Mouse (Mus musculus): ENCODE results near the gene Fndc3b. TPM values are rescaled to one million over a fixed set of nuclear protein-coding genes. Genes with fewer than 3 reads are reported as not detected.
A peak's percentile ranks its signal among the peaks of the same experiment; 100 is the strongest.

Gene Fndc3b
- polyA plus RNA-seq, 1 experiment: 7.1 TPM

DNA sequence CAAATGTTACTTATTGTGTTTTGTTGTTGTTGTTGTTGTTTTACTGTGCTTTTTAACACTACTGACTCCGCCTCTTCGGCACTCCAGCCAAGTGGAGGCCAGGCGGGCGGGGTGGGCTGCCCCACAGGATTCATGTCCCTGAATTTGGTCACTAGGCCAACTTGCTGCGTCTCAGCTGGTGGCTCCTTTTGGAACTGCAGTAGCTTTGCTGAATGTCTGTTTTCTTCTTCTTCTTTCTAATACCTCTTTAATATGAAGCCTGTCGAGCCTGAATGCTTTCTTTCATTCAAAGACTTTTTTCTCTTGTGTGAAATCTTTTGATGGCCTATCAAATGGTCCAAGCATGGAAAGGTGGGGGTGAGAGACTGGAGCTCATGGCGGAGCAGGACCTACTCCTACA lies 235.2 kb downstream of the Fndc3b start:
- TF ChIP-seq CTCF (IDR thresholded peaks at IDR 0.05; ENCODE audit: extremely low read depth, insufficient read depth, low read length) (no peak), POLR2A (IDR thresholded peaks at IDR 0.05; ENCODE audit: extremely low read depth, insufficient read depth, low read length) (no peak)
- no peak overlapping the region for H3K4me3 ChIP-seq (ENCODE audit: insufficient read depth, low read length)
- H3K27ac ChIP-seq (ENCODE audit: insufficient read depth, low read length): no peak overlapping the region

DNA sequence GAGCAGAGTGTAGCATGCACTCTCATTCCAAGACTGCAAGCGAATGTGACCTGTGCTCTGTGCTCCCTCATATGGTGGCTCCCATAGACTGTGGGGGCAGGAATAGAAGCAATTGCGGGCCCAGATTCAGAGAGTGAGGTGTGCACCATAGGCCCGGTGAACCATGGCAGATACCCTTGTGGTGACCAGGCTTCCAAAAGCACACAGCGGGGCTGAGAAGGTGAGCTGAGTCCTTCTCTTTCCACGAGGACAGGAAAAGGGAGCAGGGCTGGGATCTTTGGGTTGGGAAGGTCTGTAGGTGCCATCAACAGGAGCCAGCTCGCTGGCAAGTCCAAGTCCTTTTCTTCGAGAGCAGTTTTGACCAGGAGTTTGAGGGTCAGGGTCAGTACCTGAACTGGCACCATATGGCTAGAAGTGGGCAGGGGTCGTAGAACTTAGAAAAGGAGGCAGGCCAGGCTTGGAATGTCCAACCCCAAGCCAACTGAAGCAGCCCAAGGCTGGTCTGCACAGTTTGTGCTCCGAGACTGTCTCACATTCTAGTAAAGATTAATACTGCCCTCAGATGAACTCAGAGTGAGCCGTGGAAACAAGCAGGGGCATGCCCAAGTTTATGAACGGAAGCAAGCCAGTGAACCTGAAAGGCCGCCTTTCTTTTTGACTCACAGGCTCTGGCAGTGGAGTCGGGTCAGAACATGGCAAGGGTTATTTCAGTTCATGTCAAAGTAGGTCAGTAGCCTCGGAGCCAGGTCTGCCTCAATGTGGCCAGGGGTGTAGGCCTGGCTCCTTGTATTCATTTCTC lies 237.1 kb downstream of the Fndc3b start:
- no peak for TF ChIP-seq CTCF (IDR thresholded peaks at IDR 0.05; ENCODE audit: extremely low read depth, insufficient read depth, low read length)
- no peak for TF ChIP-seq POLR2A (IDR thresholded peaks at IDR 0.05; ENCODE audit: extremely low read depth, insufficient read depth, low read length)
- H3K4me1 ChIP-seq (ENCODE audit: control insufficient read depth, insufficient read depth, low read length): peaks cover 2% of the 10 kb centered on the region
- no peak overlapping the region for H3K27ac ChIP-seq (ENCODE audit: insufficient read depth, low read length)
- H3K4me3 ChIP-seq (ENCODE audit: insufficient read depth, low read length): no peak overlapping the region

More for the DNA sequence above, 235.2 kb downstream of the Fndc3b start:
- peaks cover 4% of the 10 kb centered on the region for H3K4me1 ChIP-seq (ENCODE audit: control insufficient read depth, insufficient read depth, low read length)

DNA sequence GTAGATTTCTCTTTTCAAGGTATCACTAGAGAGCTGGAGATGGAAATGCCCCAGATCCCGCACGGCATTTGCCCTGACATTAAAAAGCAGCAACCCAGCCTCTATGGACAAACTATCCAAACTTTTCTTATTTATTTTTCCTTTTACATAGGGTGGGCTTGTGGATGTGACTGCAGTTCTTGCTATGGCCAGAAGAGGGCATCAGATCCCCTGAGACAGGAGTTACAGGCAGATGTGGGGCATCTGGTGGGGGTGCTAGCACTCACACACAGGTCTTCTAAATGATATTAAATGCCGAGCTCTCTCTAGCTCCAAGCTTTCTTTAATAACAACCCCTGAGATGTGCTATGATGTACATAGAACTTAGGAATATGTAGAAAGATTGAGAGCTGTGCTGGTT lies 238.3 kb downstream of the Fndc3b start:
- no peak for TF ChIP-seq POLR2A (IDR thresholded peaks at IDR 0.05; ENCODE audit: extremely low read depth, insufficient read depth, low read length)
- TF ChIP-seq CTCF (IDR thresholded peaks at IDR 0.05; ENCODE audit: extremely low read depth, insufficient read depth, low read length): peak; percentile 6; the same call in 1 of the 2 replicates
- H3K27ac ChIP-seq (ENCODE audit: insufficient read depth, low read length): no peak overlapping the region
- H3K4me1 ChIP-seq (ENCODE audit: control insufficient read depth, insufficient read depth, low read length): no peaks in the 10 kb centered on the region
- no peak overlapping the region for H3K4me3 ChIP-seq (ENCODE audit: insufficient read depth, low read length)

DNA sequence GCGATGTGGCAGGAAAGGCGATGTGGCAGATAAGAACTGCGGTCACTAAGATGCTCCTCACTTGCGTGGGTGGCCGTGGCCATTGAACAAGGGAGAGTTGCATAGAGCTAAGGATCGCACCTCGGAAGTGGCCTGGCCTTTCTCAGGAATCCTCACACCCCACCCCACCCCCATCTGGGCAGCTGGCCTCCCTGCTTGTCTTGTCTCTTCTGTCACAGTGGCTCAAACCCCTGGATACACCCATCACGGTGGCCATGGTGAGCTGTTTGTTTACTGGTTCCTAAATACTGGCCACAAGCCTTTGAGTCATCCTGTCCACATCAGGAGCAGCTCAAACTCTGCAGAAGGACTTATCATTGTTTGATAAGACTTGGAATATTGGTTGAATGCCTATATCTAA lies 240.3 kb downstream of the Fndc3b start:
- Histone ChIP-seq H3K4me3 (ENCODE audit: insufficient read depth, low read length) (no peak overlapping the region), H3K4me1 (ENCODE audit: control insufficient read depth, insufficient read depth, low read length) (no peaks in the 10 kb centered on the region), H3K27ac (ENCODE audit: insufficient read depth, low read length) (no peak overlapping the region)
- TF ChIP-seq CTCF (IDR thresholded peaks at IDR 0.05; ENCODE audit: extremely low read depth, insufficient read depth, low read length) (no peak), POLR2A (IDR thresholded peaks at IDR 0.05; ENCODE audit: extremely low read depth, insufficient read depth, low read length) (no peak)

DNA sequence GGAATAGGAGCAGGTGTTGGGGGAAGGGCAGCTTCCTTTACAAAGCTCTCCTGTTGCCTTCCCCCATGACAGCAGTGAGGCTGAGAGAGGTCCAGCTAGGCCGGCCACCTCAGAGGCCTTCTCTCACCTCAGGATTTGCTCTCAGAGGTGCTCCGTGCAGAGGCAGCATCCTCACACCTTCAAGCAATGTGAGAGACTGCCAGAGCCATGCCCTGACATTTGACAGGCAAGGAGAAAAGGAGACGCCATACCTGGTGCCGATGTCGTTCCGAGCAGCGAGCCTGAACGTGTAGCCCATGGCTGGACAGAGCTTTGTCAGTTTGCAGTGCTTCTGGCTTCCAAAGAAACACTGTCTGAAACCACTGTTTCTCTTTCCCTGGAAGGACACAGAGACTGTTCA lies 241.1 kb downstream of the Fndc3b start:
- no peak overlapping the region for H3K27ac ChIP-seq (ENCODE audit: insufficient read depth, low read length)
- TF ChIP-seq POLR2A (IDR thresholded peaks at IDR 0.05; ENCODE audit: extremely low read depth, insufficient read depth, low read length): no peak
- no peak for TF ChIP-seq CTCF (IDR thresholded peaks at IDR 0.05; ENCODE audit: extremely low read depth, insufficient read depth, low read length)
- H3K4me1 ChIP-seq (ENCODE audit: control insufficient read depth, insufficient read depth, low read length): no peaks in the 10 kb centered on the region
- no peak overlapping the region for H3K4me3 ChIP-seq (ENCODE audit: insufficient read depth, low read length)

DNA sequence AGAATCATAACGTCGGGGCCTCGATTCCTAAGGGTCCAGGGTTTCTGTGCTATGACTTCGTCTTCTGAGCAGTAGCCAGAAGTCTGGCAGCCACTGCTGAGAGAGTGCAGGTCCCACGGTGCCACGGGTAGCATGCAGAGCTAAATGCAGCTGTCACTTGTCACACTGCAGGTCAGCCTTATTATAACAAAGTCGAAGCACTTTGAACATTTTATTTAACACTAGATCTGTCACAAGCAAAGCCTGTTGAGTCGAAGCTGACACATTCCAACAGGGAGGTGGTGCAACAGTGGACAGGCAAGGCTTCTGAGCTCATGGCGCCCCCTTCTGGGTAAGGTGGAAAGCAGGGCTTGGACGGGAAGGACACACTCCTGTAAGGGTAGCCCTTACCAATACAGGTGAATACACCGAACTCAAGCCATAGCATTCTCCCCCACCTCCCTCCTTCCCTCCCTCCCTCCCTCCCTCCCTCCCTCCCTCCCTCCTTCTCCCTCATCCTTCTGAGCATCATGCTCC lies 243.5 kb downstream of the Fndc3b start:
- peak; percentile 31 for TF ChIP-seq CTCF (IDR thresholded peaks at IDR 0.05; ENCODE audit: extremely low read depth, insufficient read depth, low read length)
- no peak for TF ChIP-seq POLR2A (IDR thresholded peaks at IDR 0.05; ENCODE audit: extremely low read depth, insufficient read depth, low read length)
- Histone ChIP-seq H3K4me1 (ENCODE audit: control insufficient read depth, insufficient read depth, low read length) (no peaks in the 10 kb centered on the region), H3K4me3 (ENCODE audit: insufficient read depth, low read length) (no peak overlapping the region)

DNA sequence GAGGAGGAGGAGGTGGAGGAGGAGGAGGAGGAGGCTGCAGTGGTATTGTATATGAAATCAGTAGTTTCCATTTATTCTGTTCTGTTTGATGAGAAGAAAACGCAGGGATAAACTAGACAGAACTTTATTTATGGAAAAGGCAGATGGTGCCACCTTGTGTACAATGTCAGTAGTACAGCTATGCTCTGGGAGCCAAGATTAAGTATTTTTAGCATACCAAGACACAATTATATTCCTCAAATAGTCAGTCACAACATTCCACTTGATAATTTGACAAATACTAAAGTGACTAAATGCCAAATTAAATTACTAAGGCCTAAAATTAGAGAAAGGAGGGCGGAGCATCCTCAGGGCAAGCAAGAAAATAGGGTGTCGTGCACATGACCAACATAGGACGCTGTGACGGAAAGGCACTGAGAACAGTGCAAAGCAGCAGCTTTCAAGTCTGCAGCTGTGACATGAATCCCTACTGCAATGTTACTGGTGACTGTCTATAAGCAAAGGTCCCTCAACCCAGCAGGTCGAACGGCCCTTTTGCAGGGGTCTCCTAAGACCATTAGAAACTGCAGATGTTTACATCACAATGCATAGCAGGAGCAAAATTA lies 244.7 kb downstream of the Fndc3b start:
- Histone ChIP-seq H3K27ac (ENCODE audit: insufficient read depth, low read length) (no peak overlapping the region), H3K4me1 (ENCODE audit: control insufficient read depth, insufficient read depth, low read length) (no peaks in the 10 kb centered on the region), H3K4me3 (ENCODE audit: insufficient read depth, low read length) (no peak overlapping the region)
- TF ChIP-seq POLR2A (IDR thresholded peaks at IDR 0.05; ENCODE audit: extremely low read depth, insufficient read depth, low read length): no peak
- TF ChIP-seq CTCF (IDR thresholded peaks at IDR 0.05; ENCODE audit: extremely low read depth, insufficient read depth, low read length): 0 out of 2 replicates have a peak, but pooled peaks have one; percentile 3

More for the DNA sequence above, 243.5 kb downstream of the Fndc3b start:
- H3K27ac ChIP-seq (ENCODE audit: insufficient read depth, low read length): no peak overlapping the region

DNA sequence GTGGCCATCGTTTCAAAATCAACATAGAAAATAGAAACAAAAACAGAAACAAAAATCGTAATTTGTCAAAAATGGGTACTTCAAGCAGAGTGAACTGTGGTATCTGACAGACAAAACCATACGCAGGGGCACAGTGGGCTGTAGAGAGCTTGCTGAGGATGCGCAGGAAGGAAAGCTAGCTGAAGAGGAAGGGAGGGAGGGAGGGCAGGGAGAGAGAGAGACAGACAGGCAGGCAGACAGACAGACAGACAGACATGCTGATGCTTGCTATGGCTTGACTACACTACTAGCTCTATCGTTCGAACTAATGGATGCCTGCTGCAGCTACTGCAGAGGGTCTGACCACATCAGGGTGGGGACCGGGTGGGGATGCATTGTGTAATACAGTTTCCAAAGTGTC lies 247.7 kb downstream of the Fndc3b start:
- Histone ChIP-seq H3K4me1 (ENCODE audit: control insufficient read depth, insufficient read depth, low read length) (no peaks in the 10 kb centered on the region), H3K27ac (ENCODE audit: insufficient read depth, low read length) (no peak overlapping the region), H3K4me3 (ENCODE audit: insufficient read depth, low read length) (no peak overlapping the region)
- TF ChIP-seq CTCF (IDR thresholded peaks at IDR 0.05; ENCODE audit: extremely low read depth, insufficient read depth, low read length) (no peak), POLR2A (IDR thresholded peaks at IDR 0.05; ENCODE audit: extremely low read depth, insufficient read depth, low read length) (no peak)

DNA sequence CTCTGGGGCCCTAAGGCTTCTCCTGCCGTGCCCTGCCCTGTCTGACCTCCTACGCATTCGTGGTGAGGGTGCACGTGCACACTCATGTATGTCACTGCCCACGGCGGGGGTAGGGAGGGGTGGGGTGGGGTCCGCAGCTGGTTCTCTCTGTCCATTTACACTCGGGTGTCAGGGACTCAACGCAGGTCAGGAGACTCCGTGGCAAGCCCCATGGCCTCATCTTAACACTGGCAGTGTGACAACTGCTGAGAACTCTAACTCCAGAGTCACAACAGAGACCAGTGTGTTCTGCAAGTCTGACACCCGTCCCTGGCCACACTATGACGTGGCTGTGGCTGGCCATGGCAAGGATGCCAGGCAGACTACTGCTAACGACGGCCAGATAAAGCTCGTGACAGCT lies 248.2 kb downstream of the Fndc3b start:
- H3K27ac ChIP-seq (ENCODE audit: insufficient read depth, low read length): no peak overlapping the region
- TF ChIP-seq POLR2A (IDR thresholded peaks at IDR 0.05; ENCODE audit: extremely low read depth, insufficient read depth, low read length) (no peak), CTCF (IDR thresholded peaks at IDR 0.05; ENCODE audit: extremely low read depth, insufficient read depth, low read length) (no peak)

More for the DNA sequence above, 248.2 kb downstream of the Fndc3b start:
- H3K4me1 ChIP-seq (ENCODE audit: control insufficient read depth, insufficient read depth, low read length): no peaks in the 10 kb centered on the region
- H3K4me3 ChIP-seq (ENCODE audit: insufficient read depth, low read length): no peak overlapping the region

Data from cortical plate, adult 2 months (tissue).